Mouse (Mus musculus) adipocyte (in vitro differentiated cells): ENCODE results near the gene Olfr1032.
"Not testable (repeated sequence)": the region's sequence is repeated elsewhere in the genome, so short reads cannot be mapped to it uniquely, and the experiment has no call there.

ENCODE experiments used
- DNase-seq: peaks from one replicate; pipeline ENCODE4 v3.0.0-alpha.2; 2016; ENCODE audit warnings: low spot score

Gene Olfr1032

DNA sequence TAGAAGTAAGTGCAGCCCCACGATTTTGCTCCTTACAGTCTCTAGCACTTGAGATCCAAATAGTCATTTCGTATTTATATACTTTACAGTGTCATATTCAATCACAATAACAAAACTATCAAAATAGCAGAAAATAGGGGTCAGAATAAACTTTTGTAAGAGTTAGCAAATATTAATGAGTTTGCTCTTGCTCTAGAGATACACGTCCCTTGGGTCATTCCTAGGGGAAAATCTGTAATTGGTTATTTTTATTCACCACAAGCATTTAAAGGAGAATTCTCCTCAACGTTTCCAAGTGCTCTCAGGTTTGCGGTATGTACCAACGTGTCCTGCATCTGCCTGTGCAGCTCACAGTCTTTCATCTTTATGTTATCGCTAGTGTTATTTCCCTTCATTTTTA is at the start of gene Olfr1032:
Gene Olfr1032, plus strand, starts transcription at position 301 of the 400 bp plus-strand sequence.
- no peak for DNase-seq

DNA sequence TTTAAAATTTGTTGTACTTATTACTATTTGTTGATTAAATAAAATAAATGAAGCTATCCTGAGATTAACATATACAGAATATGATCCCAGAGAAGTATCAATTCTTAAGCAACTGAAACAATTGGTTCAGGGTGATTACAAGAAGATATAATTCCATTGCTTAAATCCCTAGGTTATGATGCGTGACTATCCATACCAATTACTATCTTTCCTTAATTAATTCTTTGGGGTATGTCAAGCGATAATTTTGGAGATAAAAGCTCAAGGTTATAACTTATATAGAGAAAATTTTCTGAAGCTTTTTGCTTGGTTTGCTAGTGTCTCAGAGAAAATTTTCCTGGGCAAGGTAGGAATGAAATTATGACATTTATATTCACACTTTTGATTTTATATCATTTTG is 31.7 kb upstream of the Olfr1032 start, which contains the start of gene Olfr1029:
Gene Olfr1029, plus strand, starts transcription at position 301 of the 400 bp plus-strand sequence.
- no peak for DNase-seq

DNA sequence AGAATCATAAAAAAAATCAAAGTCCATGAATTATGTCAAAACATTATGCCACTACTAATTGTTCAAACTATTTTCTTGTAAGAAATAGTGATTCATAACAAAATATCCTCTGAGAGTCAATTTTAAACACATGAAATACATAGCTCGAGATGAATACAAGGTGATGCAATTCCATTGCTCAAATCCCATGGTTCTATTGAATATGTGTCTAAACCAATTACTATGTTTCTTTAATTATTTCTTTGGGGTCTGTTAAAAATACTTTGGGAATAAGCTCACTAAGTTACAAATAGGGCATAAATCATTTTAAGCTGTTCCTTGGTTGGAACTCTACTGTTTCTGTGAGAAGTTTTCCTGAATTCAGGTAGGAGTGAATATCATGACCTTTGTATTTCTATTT is 26.4 kb upstream of the Olfr1032 start, which contains the start of gene Olfr1030:
Gene Olfr1030, plus strand, starts transcription at position 301 of the 400 bp plus-strand sequence.
- no peak for DNase-seq

DNA sequence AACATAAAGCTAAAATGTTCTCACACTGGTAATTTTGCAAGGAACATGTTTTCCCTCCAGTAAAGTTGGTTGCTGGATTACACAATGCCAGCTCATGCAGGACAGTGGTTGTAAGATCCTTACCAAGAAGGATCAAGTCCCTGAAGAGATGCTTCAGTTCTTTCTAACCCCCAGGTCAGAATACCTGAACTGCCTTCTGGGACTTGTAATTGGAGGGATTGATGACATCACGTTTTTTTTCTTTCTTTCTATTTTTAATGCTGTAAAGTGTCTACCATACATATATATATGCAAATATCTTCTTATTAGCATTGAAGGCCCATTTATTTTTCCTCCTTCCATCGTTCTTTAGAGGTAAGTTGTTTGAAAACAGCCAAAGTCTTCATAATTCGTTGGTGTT is 15.3 kb upstream of the Olfr1032 start, which contains the start of gene Olfr1031:
Gene Olfr1031, plus strand, starts transcription at position 301 of the 400 bp plus-strand sequence.
- no peak for DNase-seq

GRCm38 (mm10) chr2:86020406-86020805 is 15.1 kb downstream of the Olfr1032 start, which contains the start of gene Olfr1033:
Olfr1033 (plus strand) TSS chr2:86020633.
- not testable (repeated sequence) for DNase-seq

- not testable (repeated sequence) for DNase-seq
Measured at GRCm38 (mm10) chr2:86021518-86021917, 16.2 kb downstream of the Olfr1032 start.

- DNase-seq = no peak
Measured at GRCm38 (mm10) chr2:86045561-86045960, 40.2 kb downstream of the Olfr1032 start, which contains the start of gene Olfr1034. Olfr1034 (plus strand) TSS chr2:86045861.

- not testable (repeated sequence) for DNase-seq
Measured at GRCm38 (mm10) chr2:86050777-86051176, 45.4 kb downstream of the Olfr1032 start.
